Mouse (Mus musculus) induced T-regulatory cell, adult 2 months (primary cell): ENCODE results near the gene Chga.

ENCODE experiments used
- DNase-seq: peaks from one replicate; pipeline ENCODE4 v3.0.0-alpha.2; 2012; ENCODE audit warnings: low read depth

The Chga gene

GRCm38 (mm10) chr12:102599801-102600200 lies 45.0 kb downstream of the Chga start:
- no peak for DNase-seq

GRCm38 (mm10) chr12:102600345-102600744 lies 45.6 kb downstream of the Chga start:
- DNase-seq = no peak

DNA sequence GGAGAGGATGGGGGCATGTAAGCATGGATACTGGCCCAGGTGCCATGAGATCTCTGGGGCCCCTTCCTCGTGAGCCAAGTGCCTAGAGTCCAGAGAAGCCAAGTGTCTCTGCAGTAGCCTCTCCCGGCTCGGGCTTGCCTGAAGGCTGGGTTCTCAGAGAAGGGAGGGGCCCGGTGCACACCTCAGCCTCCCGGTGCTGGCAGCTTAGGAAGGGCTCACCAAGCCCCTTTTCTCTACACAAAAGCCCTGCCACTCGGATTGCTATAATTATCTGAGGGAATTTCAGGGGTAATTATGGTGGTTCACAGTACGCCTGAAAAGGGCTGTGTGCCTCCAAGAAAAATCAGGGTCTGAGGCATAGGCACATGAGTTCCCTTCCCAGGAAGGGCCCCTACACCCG lies 47.1 kb downstream of the Chga start:
- DNase-seq = no peak

- DNase-seq = no peak
Observed at GRCm38 (mm10) chr12:102602255-102603041, 47.7 kb downstream of the Chga start.

- DNase-seq = peak; percentile 47
Observed at GRCm38 (mm10) chr12:102605607-102606006, 50.8 kb downstream of the Chga start.

GRCm38 (mm10) chr12:102607066-102607465 lies 52.3 kb downstream of the Chga start:
- DNase-seq = no peak

DNA sequence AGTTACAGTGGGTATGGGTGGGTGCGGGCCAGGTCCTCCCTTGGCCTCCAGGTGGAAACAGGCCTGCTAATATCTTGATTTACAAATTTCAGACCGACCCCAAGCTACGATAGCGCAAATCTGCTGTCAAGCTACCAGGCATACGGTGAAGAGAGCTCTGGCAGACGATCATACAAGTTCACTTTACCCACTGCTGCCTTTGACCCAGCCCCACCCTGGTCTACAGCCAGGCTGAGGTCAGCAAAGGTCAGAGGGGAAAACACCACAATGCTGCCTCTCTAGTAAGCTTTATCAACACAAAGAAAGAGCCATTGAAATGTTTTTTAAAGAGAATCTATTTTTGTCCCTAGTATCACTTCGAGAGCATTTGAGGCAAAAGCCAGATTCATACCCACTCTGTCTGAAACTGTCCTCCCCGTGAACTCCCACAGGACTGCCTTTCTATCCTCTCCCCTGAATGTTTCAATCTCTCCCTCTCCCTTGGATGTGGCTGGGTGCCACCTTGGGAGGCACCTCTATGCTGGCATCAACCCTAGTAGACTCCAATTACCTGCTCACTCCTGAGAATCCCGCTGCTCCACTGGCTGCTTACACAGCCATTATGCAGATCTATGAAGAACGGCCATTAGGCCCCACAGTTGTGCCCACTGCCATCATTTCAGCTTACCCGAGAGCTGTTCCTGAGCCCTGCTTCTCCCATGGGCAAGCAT lies 53.2 kb downstream of the Chga start:
- DNase-seq = no peak

DNA sequence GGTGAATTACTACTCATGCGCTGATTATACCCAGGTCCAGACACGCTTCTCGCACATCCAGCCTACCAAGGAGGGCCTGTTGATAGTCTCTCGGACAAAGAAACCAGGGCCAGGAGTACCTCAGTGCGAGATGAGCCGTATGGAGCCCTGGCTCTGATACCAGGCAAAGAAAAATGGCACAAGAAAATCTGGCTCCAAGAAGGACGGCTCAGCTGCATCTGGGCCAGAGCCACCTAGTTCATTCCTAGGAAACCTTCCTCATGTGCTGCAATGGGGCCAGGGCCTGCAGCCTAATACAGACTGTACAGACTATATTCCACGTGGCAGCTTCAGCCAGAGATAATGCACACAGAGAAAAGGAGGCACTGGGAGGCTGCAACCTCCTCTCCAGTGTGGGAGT lies 56.2 kb downstream of the Chga start:
- no peak for DNase-seq

- peak; percentile 75 for DNase-seq
Observed at GRCm38 (mm10) chr12:102612431-102612830, 57.7 kb downstream of the Chga start.

DNA sequence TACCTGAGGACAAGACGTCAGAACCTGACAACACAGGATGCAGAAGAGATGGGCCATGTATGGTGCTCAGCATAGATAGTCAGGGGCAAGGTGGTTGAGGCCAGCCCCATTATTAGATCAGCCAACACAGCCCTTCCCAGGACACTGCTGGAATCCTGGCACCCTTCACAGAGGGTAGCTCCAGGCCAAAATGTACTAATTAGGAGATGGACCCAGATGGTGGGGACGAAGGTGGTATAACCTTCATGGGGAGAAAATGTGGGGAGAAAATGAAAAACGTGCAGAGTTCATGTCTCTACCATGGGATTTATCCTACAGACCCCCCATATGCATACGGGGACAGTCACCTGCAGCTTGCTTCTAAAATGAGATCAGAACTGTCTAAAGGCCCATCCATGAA lies 58.6 kb downstream of the Chga start:
- DNase-seq = no peak
